Mouse (Mus musculus): ENCODE measurements around the gene Dpt. TPM values are rescaled to one million over a fixed set of nuclear protein-coding genes. Genes with fewer than 3 reads are reported as not detected.

The Dpt gene
- polyA plus RNA-seq, 1 experiment from 2014 or later, result 21.2 TPM

DNA sequence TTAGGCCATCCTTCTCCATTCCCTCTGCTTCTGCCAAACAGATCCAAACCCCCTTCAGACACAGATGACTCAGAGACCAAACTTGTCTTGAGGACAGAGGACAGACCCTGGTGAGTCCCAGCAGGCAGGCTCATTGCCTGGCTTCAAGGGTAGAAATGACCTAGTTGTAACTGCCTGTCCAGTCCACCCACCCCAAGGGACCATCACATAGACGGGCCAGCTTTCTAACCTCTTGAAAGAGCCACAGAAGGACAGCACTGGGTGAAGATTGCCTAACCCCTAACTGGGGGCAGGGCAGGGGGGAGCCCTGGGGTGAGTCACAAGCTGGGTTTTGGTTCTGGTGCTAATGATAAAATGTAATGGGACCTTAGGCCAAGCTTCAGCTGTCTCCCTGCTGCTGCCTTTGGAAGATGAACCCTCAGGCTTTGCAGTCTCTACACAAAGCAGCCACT, 2.1 kb downstream of the Dpt start:
- Histone ChIP-seq H3K4me2 (ENCODE audit: low read length) (peak overlapping the region; percentile 34), H3K4me1 (ENCODE audit: control insufficient read depth in 2 of 2, insufficient read depth in 2 of 2, low read length in 2 of 2) (peaks cover 6 to 8% of the 10 kb centered on the region in 2 experiments; a peak in 3 of 4 replicates), H3K4me3 (ENCODE audit: control insufficient read depth in 1 of 2, insufficient read depth in 1 of 2, low read depth in 1 of 2, low read length in 2 of 2) (no peak overlapping the region), H3K9ac (ENCODE audit: low read length) (peak overlapping the region; percentile 25; the same call in 1 of the 2 replicates), H3K9me3 (ENCODE audit: control insufficient read depth, low read length) (no peaks in the 10 kb centered on the region), H3K27me3 (ENCODE audit: control insufficient read depth, insufficient read depth, low read length) (no peaks in the 10 kb centered on the region), H3K27ac (replicated peaks in 1 of 2; ENCODE audit: control insufficient read depth in 1 of 2, insufficient read depth in 1 of 2, low read depth in 2 of 2, low read length in 2 of 2) (peak overlapping the region in 1 of 2 experiments; percentile 42; a peak in 1 of 4 replicates), H3K36me3 (ENCODE audit: control insufficient read depth, insufficient read depth, low read length) (no peaks in the 10 kb centered on the region)
- WGBS, result 45% methylated on average over 1 of the region's 1 CpGs
- 0 out of 2 replicates have a peak, but pooled peaks have one; percentile 35 for ATAC-seq (ENCODE audit: insufficient number of reproducible peaks, insufficient read depth, low FRiP score, low read depth)

DNA sequence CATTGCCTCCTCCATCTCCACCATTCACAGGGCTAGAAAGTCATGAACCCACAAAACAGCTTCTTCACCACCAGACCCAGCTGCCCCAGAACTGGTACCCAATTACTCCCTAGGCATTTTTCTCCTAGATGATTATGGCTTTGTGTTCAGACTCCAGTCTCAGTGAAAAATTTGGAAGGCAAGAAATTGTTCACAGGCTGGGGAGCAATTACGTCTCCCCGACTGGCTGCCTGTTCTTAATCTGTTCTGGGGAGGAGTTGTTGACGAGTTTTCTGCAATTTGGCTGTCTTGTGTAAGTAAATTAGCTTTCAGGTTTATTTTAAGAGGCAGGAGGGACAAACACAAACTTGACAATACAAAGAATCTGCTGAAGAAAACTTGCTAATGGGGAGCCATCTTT, 2.7 kb downstream of the Dpt start:
- H3K4me1 ChIP-seq (ENCODE audit: control insufficient read depth in 2 of 2, insufficient read depth in 2 of 2, low read length in 2 of 2), result peaks cover 6 to 8% of the 10 kb centered on the region in 2 experiments; a peak in 3 of 4 replicates
- no peaks in the 10 kb centered on the region for H3K27me3 ChIP-seq (ENCODE audit: control insufficient read depth, insufficient read depth, low read length)
- no peak overlapping the region for H3K4me2 ChIP-seq (ENCODE audit: low read length)
- WGBS, result 69% methylated on average over 3 of the region's 3 CpGs
- H3K4me3 ChIP-seq (ENCODE audit: control insufficient read depth in 1 of 2, insufficient read depth in 1 of 2, low read depth in 1 of 2, low read length in 2 of 2), result no peak overlapping the region
- no peaks in the 10 kb centered on the region for H3K9me3 ChIP-seq (ENCODE audit: control insufficient read depth, low read length)
- H3K36me3 ChIP-seq (ENCODE audit: control insufficient read depth, insufficient read depth, low read length), result no peaks in the 10 kb centered on the region
- no peak overlapping the region for H3K9ac ChIP-seq (ENCODE audit: low read length)
- H3K27ac ChIP-seq (replicated peaks in 1 of 2; ENCODE audit: control insufficient read depth in 1 of 2, insufficient read depth in 1 of 2, low read depth in 2 of 2, low read length in 2 of 2), result no peak overlapping the region
- ATAC-seq (ENCODE audit: insufficient number of reproducible peaks, insufficient read depth, low FRiP score, low read depth), result no peak

DNA sequence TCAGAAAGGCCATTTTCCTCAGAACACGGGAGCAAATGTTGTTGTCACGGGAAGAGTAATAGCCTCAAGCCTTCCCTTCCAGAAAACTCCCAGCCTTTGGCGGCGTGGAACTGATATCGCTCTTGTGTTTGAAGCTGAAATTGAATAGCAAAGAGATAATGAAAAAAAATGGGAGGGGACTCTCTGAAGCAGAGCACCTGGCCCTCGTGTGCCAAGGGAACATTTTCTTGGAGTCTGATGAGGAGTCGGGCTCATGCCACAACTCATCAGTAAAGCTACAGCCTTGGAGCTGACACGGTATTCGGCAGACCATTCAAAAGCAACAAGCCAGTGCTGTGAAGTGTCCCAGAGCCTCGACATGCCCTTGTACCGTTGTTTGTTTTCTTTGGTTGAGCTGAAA, 7.8 kb downstream of the Dpt start:
- H3K27ac ChIP-seq (replicated peaks in 1 of 2; ENCODE audit: control insufficient read depth in 1 of 2, insufficient read depth in 1 of 2, low read depth in 2 of 2, low read length in 2 of 2), result no peak overlapping the region
- H3K4me1 ChIP-seq (ENCODE audit: control insufficient read depth in 2 of 2, insufficient read depth in 2 of 2, low read length in 2 of 2), result 0 out of 4 replicates have a peak, but pooled peaks cover 0 to 2% of the 10 kb centered on the region in 2 experiments
- no peaks in the 10 kb centered on the region for H3K9me3 ChIP-seq (ENCODE audit: control insufficient read depth, low read length)
- 65% methylated on average over 11 of the region's 11 CpGs for WGBS
- no peaks in the 10 kb centered on the region for H3K27me3 ChIP-seq (ENCODE audit: control insufficient read depth, insufficient read depth, low read length)
- H3K4me2 ChIP-seq (ENCODE audit: low read length), result no peak overlapping the region
- ATAC-seq (ENCODE audit: insufficient number of reproducible peaks, insufficient read depth, low FRiP score, low read depth), result no peak
- H3K4me3 ChIP-seq (ENCODE audit: control insufficient read depth in 1 of 2, insufficient read depth in 1 of 2, low read depth in 1 of 2, low read length in 2 of 2), result no peak overlapping the region
- no peak overlapping the region for H3K9ac ChIP-seq (ENCODE audit: low read length)
- H3K36me3 ChIP-seq (ENCODE audit: control insufficient read depth, insufficient read depth, low read length), result no peaks in the 10 kb centered on the region

DNA sequence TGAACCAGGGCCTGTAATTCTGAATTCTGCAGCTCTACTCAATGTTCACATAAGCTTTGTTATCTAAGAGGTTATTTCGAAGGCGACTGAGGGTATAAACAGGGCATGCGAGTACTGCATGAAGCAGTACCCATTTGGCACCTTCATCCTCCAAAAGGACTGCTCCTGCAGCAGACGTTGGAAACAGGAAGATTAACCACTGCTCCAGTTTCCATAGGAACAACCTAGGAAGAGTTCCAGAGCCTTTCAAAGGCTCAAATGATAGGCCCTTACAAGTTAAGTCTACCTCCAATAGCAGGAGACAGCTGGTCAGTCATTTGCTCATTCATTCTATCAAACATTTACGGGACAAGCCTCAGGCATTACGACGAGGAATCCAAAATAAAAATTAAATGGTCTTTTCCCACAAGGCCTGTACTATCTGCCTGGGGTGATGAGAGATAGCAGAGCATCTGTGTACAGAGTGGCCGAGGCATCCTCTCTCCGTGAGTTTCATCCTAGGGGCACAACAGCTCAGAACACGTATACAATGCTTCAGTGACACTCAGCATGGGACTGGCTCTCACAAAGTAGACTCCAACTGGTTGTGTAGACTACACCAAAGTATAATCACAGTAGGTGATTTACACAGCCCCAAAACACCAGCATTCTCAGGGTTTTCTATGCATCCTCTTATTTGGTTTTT, 8.4 kb downstream of the Dpt start:
- H3K4me3 ChIP-seq (ENCODE audit: control insufficient read depth in 1 of 2, insufficient read depth in 1 of 2, low read depth in 1 of 2, low read length in 2 of 2), result no peak overlapping the region
- 0 out of 4 replicates have a peak, but pooled peaks cover 0 to 2% of the 10 kb centered on the region in 2 experiments for H3K4me1 ChIP-seq (ENCODE audit: control insufficient read depth in 2 of 2, insufficient read depth in 2 of 2, low read length in 2 of 2)
- H3K9ac ChIP-seq (ENCODE audit: low read length), result no peak overlapping the region
- no peak for ATAC-seq (ENCODE audit: insufficient number of reproducible peaks, insufficient read depth, low FRiP score, low read depth)
- 76% methylated on average over 10 of the region's 10 CpGs for WGBS
- no peak overlapping the region for H3K4me2 ChIP-seq (ENCODE audit: low read length)
- no peaks in the 10 kb centered on the region for H3K9me3 ChIP-seq (ENCODE audit: control insufficient read depth, low read length)
- no peaks in the 10 kb centered on the region for H3K27me3 ChIP-seq (ENCODE audit: control insufficient read depth, insufficient read depth, low read length)
- no peak overlapping the region for H3K27ac ChIP-seq (replicated peaks in 1 of 2; ENCODE audit: control insufficient read depth in 1 of 2, insufficient read depth in 1 of 2, low read depth in 2 of 2, low read length in 2 of 2)
- H3K36me3 ChIP-seq (ENCODE audit: control insufficient read depth, insufficient read depth, low read length), result no peaks in the 10 kb centered on the region

DNA sequence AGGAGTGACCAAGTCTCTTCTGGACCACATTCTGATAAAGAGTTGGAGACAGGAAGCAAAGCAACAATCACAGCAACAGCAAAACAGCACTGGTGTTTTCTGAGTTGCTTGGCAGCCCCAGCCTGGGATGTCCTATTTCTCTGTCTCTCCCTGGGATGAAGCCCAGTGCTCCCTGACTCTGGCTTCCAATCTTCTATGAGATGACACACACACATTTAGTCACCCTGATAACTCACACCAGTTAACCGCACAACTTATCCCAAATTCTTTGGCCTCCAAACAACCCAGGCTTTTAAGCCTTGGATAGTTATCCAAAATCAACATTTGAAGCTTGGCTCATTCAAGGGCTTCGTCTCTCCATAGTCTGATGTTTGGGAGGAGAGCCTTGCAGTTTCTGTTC, 12.9 kb downstream of the Dpt start:
- H3K4me3 ChIP-seq (ENCODE audit: control insufficient read depth in 1 of 2, insufficient read depth in 1 of 2, low read depth in 1 of 2, low read length in 2 of 2), result no peak overlapping the region
- 0 out of 4 replicates have a peak, but pooled peaks cover 0 to 2% of the 10 kb centered on the region in 2 experiments for H3K4me1 ChIP-seq (ENCODE audit: control insufficient read depth in 2 of 2, insufficient read depth in 2 of 2, low read length in 2 of 2)
- H3K36me3 ChIP-seq (ENCODE audit: control insufficient read depth, insufficient read depth, low read length), result no peaks in the 10 kb centered on the region
- 73% methylated on average over 2 of the region's 2 CpGs for WGBS
- H3K27me3 ChIP-seq (ENCODE audit: control insufficient read depth, insufficient read depth, low read length), result no peaks in the 10 kb centered on the region
- H3K9me3 ChIP-seq (ENCODE audit: control insufficient read depth, low read length), result no peaks in the 10 kb centered on the region
- no peak overlapping the region for H3K9ac ChIP-seq (ENCODE audit: low read length)
- peak overlapping the region; percentile 10 to 33; a peak in 1 of 4 replicates for H3K27ac ChIP-seq (replicated peaks in 1 of 2; ENCODE audit: control insufficient read depth in 1 of 2, insufficient read depth in 1 of 2, low read depth in 2 of 2, low read length in 2 of 2)
- no peak overlapping the region for H3K4me2 ChIP-seq (ENCODE audit: low read length)
- ATAC-seq (ENCODE audit: insufficient number of reproducible peaks, insufficient read depth, low FRiP score, low read depth), result peak; percentile 54; the same call in 1 of the 2 replicates

DNA sequence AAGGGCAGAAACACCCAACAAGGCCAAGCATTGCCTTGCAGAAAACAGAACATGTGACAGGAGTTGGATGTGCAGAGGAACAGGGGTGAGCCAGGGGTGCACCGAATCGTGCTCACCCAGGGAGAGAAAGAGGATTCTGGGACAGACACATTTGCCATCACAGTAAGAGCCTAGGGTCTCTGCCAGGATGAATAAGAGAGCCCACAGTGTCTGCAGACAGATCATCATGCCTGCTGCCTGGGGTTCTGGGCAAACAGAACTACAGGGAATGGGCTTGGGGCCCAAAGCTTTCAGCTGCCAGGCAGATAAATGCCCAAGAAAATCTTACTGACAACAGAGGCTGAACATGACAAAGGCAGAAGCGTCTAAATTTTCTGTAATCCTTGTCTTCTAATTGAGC, 14.9 kb downstream of the Dpt start:
- Histone ChIP-seq H3K9ac (ENCODE audit: low read length) (no peak overlapping the region), H3K9me3 (ENCODE audit: control insufficient read depth, low read length) (no peaks in the 10 kb centered on the region), H3K27me3 (ENCODE audit: control insufficient read depth, insufficient read depth, low read length) (no peaks in the 10 kb centered on the region), H3K4me3 (ENCODE audit: control insufficient read depth in 1 of 2, insufficient read depth in 1 of 2, low read depth in 1 of 2, low read length in 2 of 2) (no peak overlapping the region), H3K27ac (replicated peaks in 1 of 2; ENCODE audit: control insufficient read depth in 1 of 2, insufficient read depth in 1 of 2, low read depth in 2 of 2, low read length in 2 of 2) (no peak overlapping the region), H3K4me2 (ENCODE audit: low read length) (no peak overlapping the region), H3K4me1 (ENCODE audit: control insufficient read depth in 2 of 2, insufficient read depth in 2 of 2, low read length in 2 of 2) (peaks cover 0 to 6% of the 10 kb centered on the region in 2 experiments; a peak in 2 of 4 replicates), H3K36me3 (ENCODE audit: control insufficient read depth, insufficient read depth, low read length) (no peaks in the 10 kb centered on the region)
- 90% methylated on average over 3 of the region's 3 CpGs for WGBS
- no peak for ATAC-seq (ENCODE audit: insufficient number of reproducible peaks, insufficient read depth, low FRiP score, low read depth)

DNA sequence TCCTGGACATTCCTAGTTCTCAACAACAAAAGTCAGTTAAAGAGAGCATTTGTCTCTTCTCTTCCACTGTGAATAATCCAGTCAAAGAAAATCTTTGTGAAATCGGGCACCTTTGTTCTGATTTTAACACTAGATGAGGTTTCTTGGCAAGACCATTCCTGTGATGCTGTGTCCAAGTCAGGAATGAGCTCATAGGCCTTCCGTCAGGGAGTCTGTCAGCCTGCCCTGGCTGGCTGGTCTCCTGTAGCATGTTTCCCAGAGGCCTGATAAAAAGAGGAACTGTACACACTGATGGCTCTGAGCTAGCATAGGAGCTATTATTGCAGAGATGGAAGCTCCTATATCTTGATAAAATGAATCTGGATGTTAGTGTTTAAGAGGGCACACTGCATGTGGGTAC, 17.8 kb downstream of the Dpt start:
- WGBS, result 50% methylated on average over 2 of the region's 2 CpGs
- no peak overlapping the region for H3K9ac ChIP-seq (ENCODE audit: low read length)
- H3K27me3 ChIP-seq (ENCODE audit: control insufficient read depth, insufficient read depth, low read length), result no peaks in the 10 kb centered on the region
- H3K4me3 ChIP-seq (ENCODE audit: control insufficient read depth in 1 of 2, insufficient read depth in 1 of 2, low read depth in 1 of 2, low read length in 2 of 2), result no peak overlapping the region
- H3K27ac ChIP-seq (replicated peaks in 1 of 2; ENCODE audit: control insufficient read depth in 1 of 2, insufficient read depth in 1 of 2, low read depth in 2 of 2, low read length in 2 of 2), result peak overlapping the region in 1 of 2 experiments; percentile 23; a peak in 1 of 4 replicates
- H3K9me3 ChIP-seq (ENCODE audit: control insufficient read depth, low read length), result no peaks in the 10 kb centered on the region
- no peak overlapping the region for H3K4me2 ChIP-seq (ENCODE audit: low read length)
- ATAC-seq (ENCODE audit: insufficient number of reproducible peaks, insufficient read depth, low FRiP score, low read depth), result no peak
- H3K36me3 ChIP-seq (ENCODE audit: control insufficient read depth, insufficient read depth, low read length), result no peaks in the 10 kb centered on the region
- peaks cover 0 to 5% of the 10 kb centered on the region in 2 experiments; a peak in 2 of 4 replicates for H3K4me1 ChIP-seq (ENCODE audit: control insufficient read depth in 2 of 2, insufficient read depth in 2 of 2, low read length in 2 of 2)
